Mouse (Mus musculus): ENCODE results near the gene Gpatch8. TPM values are rescaled to one million over a fixed set of nuclear protein-coding genes. Genes with fewer than 3 reads are reported as not detected.
A peak's percentile ranks its signal among the peaks of the same experiment; 100 is the strongest.

Gpatch8 gene
- polyA plus RNA-seq, 2 experiments: 38.2 to 43.0 TPM

DNA sequence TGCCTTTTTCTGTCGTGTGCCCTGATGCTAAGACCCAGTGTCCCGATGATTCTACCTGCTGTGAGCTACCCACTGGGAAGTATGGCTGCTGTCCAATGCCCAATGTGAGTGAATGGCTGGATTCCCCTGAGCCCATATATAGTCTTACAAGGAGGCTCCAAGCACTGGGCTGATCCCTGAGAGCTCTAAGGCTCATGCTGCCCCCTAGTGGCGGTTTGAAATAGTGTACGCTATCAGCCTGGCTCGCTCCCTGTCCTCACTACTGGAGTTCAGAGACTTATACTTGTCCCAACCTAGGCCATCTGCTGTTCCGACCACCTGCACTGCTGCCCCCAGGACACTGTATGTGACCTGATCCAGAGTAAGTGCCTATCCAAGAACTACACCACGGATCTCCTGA is 121.8 kb downstream of the Gpatch8 start:
- ATAC-seq (ENCODE audit: low FRiP score, low read depth): peak; percentile 27; the same call in 1 of the 2 replicates
- 13% methylated on average over 7 of the region's 7 CpGs for WGBS
- Histone ChIP-seq H3K9ac (ENCODE audit: low read depth, low read length, severe bottlenecking) (no peak overlapping the region), H3K27me3 (ENCODE audit: control insufficient read depth, insufficient read depth, low read length) (peaks cover 4% of the 10 kb centered on the region; the same call in 1 of the 2 replicates), H3K4me3 (replicated peaks; ENCODE audit: low read length) (no peak overlapping the region), H3K4me2 (replicated peaks; ENCODE audit: low read depth, low read length, severe bottlenecking) (no peak overlapping the region), H3K27ac (replicated peaks; ENCODE audit: low read depth, low read length) (no peak overlapping the region), H3K4me1 (ENCODE audit: control insufficient read depth, insufficient read depth, low read length) (peaks cover 19% of the 10 kb centered on the region), H3K36me3 (ENCODE audit: control insufficient read depth, insufficient read depth, low read length) (peaks cover 61% of the 10 kb centered on the region), H3K9me3 (ENCODE audit: control insufficient read depth, low read length) (no peaks in the 10 kb centered on the region)
- no peak for TF ChIP-seq POLR2A (IDR thresholded peaks at IDR 0.05; ENCODE audit: borderline replicate concordance, extremely low read depth, insufficient read depth, insufficient read length)
- peak; percentile 95 for DNase-seq (ENCODE audit: low spot score)

DNA sequence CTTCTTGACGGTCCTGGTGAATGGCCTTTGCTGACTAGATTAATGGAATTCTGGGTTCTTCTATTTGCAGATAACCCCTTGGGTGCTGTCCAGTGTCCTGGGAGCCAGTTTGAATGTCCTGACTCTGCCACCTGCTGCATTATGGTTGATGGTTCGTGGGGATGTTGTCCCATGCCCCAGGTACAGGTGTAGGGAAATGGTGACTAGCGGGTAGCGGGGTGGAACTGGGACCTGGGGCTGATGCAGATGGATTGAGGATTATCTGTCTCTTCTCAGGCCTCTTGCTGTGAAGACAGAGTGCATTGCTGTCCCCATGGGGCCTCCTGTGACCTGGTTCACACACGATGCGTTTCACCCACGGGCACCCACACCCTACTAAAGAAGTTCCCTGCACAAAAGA is 122.3 kb downstream of the Gpatch8 start:
- peaks cover 56% of the 10 kb centered on the region for H3K36me3 ChIP-seq (ENCODE audit: control insufficient read depth, insufficient read depth, low read length)
- DNase-seq (ENCODE audit: low spot score) (no peak), ATAC-seq (ENCODE audit: low FRiP score, low read depth) (no peak)
- 0 out of 2 replicates have a peak, but pooled peaks cover 4% of the 10 kb centered on the region for H3K27me3 ChIP-seq (ENCODE audit: control insufficient read depth, insufficient read depth, low read length)
- no peak overlapping the region for H3K9ac ChIP-seq (ENCODE audit: low read depth, low read length, severe bottlenecking)
- no peak for TF ChIP-seq POLR2A (IDR thresholded peaks at IDR 0.05; ENCODE audit: borderline replicate concordance, extremely low read depth, insufficient read depth, insufficient read length)
- peaks cover 20% of the 10 kb centered on the region for H3K4me1 ChIP-seq (ENCODE audit: control insufficient read depth, insufficient read depth, low read length)
- no peaks in the 10 kb centered on the region for H3K9me3 ChIP-seq (ENCODE audit: control insufficient read depth, low read length)
- H3K27ac ChIP-seq (replicated peaks; ENCODE audit: low read depth, low read length): no peak overlapping the region
- no peak overlapping the region for H3K4me2 ChIP-seq (replicated peaks; ENCODE audit: low read depth, low read length, severe bottlenecking)
- WGBS: 95% methylated on average over 7 of the region's 7 CpGs
- no peak overlapping the region for H3K4me3 ChIP-seq (replicated peaks; ENCODE audit: low read length)

DNA sequence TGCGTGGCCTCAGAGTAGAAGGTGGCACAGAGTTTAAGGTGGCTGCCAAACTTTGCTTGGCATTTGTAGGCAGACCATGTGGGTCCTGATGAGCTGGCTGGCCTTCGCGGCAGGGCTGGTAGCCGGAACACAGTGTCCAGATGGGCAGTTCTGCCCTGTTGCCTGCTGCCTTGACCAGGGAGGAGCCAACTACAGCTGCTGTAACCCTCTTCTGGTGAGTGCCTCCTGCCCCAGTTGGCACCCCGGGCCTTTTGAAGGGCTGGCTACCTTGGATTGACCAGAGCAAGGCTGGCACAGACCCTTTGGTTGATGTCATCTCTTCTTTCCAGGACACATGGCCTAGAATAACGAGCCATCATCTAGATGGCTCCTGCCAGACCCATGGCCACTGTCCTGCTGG is 123.3 kb downstream of the Gpatch8 start:
- Histone ChIP-seq H3K27ac (replicated peaks; ENCODE audit: low read depth, low read length) (no peak overlapping the region), H3K27me3 (ENCODE audit: control insufficient read depth, insufficient read depth, low read length) (0 out of 2 replicates have a peak, but pooled peaks cover 4% of the 10 kb centered on the region), H3K4me1 (ENCODE audit: control insufficient read depth, insufficient read depth, low read length) (peaks cover 18% of the 10 kb centered on the region), H3K9ac (ENCODE audit: low read depth, low read length, severe bottlenecking) (no peak overlapping the region), H3K9me3 (ENCODE audit: control insufficient read depth, low read length) (no peaks in the 10 kb centered on the region), H3K4me2 (replicated peaks; ENCODE audit: low read depth, low read length, severe bottlenecking) (no peak overlapping the region), H3K4me3 (replicated peaks; ENCODE audit: low read length) (no peak overlapping the region; the same call in 1 of the 2 replicates), H3K36me3 (ENCODE audit: control insufficient read depth, insufficient read depth, low read length) (peaks cover 48% of the 10 kb centered on the region)
- TF ChIP-seq POLR2A (IDR thresholded peaks at IDR 0.05; ENCODE audit: borderline replicate concordance, extremely low read depth, insufficient read depth, insufficient read length): no peak
- ATAC-seq (ENCODE audit: low FRiP score, low read depth): no peak
- WGBS: 89% methylated on average over 6 of the region's 6 CpGs
- no peak for DNase-seq (ENCODE audit: low spot score)

DNA sequence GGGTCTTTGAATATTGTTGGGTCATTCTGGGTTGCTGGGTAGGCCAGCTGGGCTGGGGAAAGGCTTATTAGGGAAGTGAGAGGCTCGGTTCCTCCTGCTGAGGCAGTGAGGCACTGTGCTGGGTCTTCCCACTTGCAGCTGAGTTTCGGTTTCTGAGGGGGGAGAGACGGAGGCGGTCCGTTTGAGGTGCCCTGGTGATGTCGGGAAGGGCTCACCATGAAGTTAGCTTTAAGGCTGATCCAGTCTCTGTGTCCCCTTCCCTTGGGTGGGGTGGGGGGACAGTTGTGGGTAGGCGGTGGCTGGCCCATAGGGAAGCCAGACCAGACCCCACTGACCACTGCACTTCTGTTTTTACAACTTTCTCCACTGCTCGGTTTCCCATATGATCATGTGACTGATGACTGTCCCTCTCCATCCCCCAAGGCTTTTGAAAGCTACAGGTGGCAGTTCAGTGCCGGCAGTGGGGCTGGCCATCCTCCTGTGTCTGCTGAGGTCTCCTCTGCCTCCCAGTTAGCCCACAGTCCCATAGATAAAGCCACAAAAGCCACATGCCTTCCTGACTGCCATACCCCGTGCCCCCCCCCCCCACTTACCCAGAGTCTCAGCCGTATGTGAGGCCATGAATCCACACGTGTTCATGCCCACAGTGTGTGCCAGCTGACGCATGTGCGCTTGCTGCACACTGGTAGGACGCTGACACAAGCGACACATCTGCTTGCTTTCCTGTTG is 123.9 kb downstream of the Gpatch8 start:
- H3K27me3 ChIP-seq (ENCODE audit: control insufficient read depth, insufficient read depth, low read length): no peaks in the 10 kb centered on the region
- H3K4me3 ChIP-seq (replicated peaks; ENCODE audit: low read length): no peak overlapping the region
- H3K9ac ChIP-seq (ENCODE audit: low read depth, low read length, severe bottlenecking): peak overlapping the region; percentile 31; the same call in 1 of the 2 replicates
- ATAC-seq (ENCODE audit: low FRiP score, low read depth): no peak
- H3K9me3 ChIP-seq (ENCODE audit: control insufficient read depth, low read length): no peaks in the 10 kb centered on the region
- no peak overlapping the region for H3K4me2 ChIP-seq (replicated peaks; ENCODE audit: low read depth, low read length, severe bottlenecking)
- no peak for TF ChIP-seq POLR2A (IDR thresholded peaks at IDR 0.05; ENCODE audit: borderline replicate concordance, extremely low read depth, insufficient read depth, insufficient read length)
- H3K36me3 ChIP-seq (ENCODE audit: control insufficient read depth, insufficient read depth, low read length): peaks cover 42% of the 10 kb centered on the region
- DNase-seq (ENCODE audit: low spot score): no peak
- H3K4me1 ChIP-seq (ENCODE audit: control insufficient read depth, insufficient read depth, low read length): peaks cover 11% of the 10 kb centered on the region
- WGBS: 65% methylated on average over 16 of the region's 16 CpGs
- no peak overlapping the region for H3K27ac ChIP-seq (replicated peaks; ENCODE audit: low read depth, low read length)

DNA sequence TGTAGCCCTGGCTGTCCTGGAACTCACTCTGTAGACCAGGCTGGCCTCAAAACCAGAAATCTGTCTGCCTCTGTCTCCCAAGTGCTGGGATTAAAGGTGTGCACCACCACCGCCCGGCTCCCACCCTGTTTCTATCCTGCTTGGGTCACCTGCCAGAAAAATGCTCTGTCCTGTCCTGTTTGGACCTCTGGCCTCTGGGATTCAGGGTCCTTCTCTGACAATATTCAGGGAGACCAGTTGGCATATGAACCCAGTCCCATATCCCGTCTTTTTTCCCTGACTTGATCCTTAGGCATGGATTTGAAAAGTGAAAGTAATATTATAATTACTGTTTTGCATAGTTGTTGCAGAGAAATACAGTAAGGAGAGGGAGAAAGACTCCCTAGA is 124.5 kb downstream of the Gpatch8 start:
- WGBS: 77% methylated on average over 3 of the region's 3 CpGs
- no peaks in the 10 kb centered on the region for H3K9me3 ChIP-seq (ENCODE audit: control insufficient read depth, low read length)
- H3K4me2 ChIP-seq (replicated peaks; ENCODE audit: low read depth, low read length, severe bottlenecking): no peak overlapping the region
- peaks cover 9% of the 10 kb centered on the region for H3K4me1 ChIP-seq (ENCODE audit: control insufficient read depth, insufficient read depth, low read length)
- no peak for ATAC-seq (ENCODE audit: low FRiP score, low read depth)
- no peak for DNase-seq (ENCODE audit: low spot score)
- peaks cover 37% of the 10 kb centered on the region for H3K36me3 ChIP-seq (ENCODE audit: control insufficient read depth, insufficient read depth, low read length)
- H3K9ac ChIP-seq (ENCODE audit: low read depth, low read length, severe bottlenecking): no peak overlapping the region
- H3K4me3 ChIP-seq (replicated peaks; ENCODE audit: low read length): no peak overlapping the region
- H3K27ac ChIP-seq (replicated peaks; ENCODE audit: low read depth, low read length): no peak overlapping the region
- no peak for TF ChIP-seq POLR2A (IDR thresholded peaks at IDR 0.05; ENCODE audit: borderline replicate concordance, extremely low read depth, insufficient read depth, insufficient read length)
- H3K27me3 ChIP-seq (ENCODE audit: control insufficient read depth, insufficient read depth, low read length): no peaks in the 10 kb centered on the region

Measured in limb, embryonic 14.5 days (tissue).